ENCODE assay signal across 8 mouse cellular contexts in genomic region chr2:164879568-164880277, GRCm38 (mm10). TPM values are rescaled to one million over a fixed set of nuclear protein-coding genes. Genes with fewer than 3 reads are reported as not detected.
DNase-seq lines count a peak whose midpoint lies in the region; ATAC-seq and TF ChIP-seq lines count a peak whose summit lies in the region.

No protein-coding gene starts in this region.

- DNase-seq in 416B (ENCODE audit: low read depth), result peak; percentile 97
- peak; percentile 98 for DNase-seq in embryonic facial prominence, embryonic 14.5 days (ENCODE audit: low spot score)
- peak; percentile 93 for DNase-seq in heart, adult 8-10 months (ENCODE audit: low spot score)
- peak; percentile 94 for DNase-seq in kidney, adult 8-10 months
- DNase-seq in midbrain, embryonic 14.5 days, result peak; percentile 99
- peak; percentile 94 for DNase-seq in spleen, adult 12 weeks (ENCODE audit: low spot score)

- no peaks in the 10 kb centered on the region for H3K27me3 ChIP-seq in embryonic facial prominence, embryonic 14.5 days (replicated peaks; ENCODE audit: control insufficient read depth, insufficient read depth, low read length)
- no peaks in the 10 kb centered on the region for H3K27me3 ChIP-seq in limb, embryonic 12.5 days
- H3K27me3 ChIP-seq in midbrain, embryonic 14.5 days (ENCODE audit: control insufficient read depth, insufficient read depth, low read length), result no peaks in the 10 kb centered on the region

- peaks cover 25% of the 10 kb centered on the region for H3K36me3 ChIP-seq in embryonic facial prominence, embryonic 14.5 days (ENCODE audit: control insufficient read depth, insufficient read depth, low read length)
- peaks cover 28% of the 10 kb centered on the region for H3K36me3 ChIP-seq in limb, embryonic 12.5 days
- peaks cover 17% of the 10 kb centered on the region for H3K36me3 ChIP-seq in midbrain, embryonic 14.5 days (ENCODE audit: control insufficient read depth, insufficient read depth, low read length)

- H3K9me3 ChIP-seq in embryonic facial prominence, embryonic 14.5 days (ENCODE audit: control insufficient read depth, low read length), result no peaks in the 10 kb centered on the region
- H3K9me3 ChIP-seq in limb, embryonic 12.5 days, result no peaks in the 10 kb centered on the region
- no peaks in the 10 kb centered on the region for H3K9me3 ChIP-seq in midbrain, embryonic 14.5 days (ENCODE audit: control insufficient read depth, low read length)

- ATAC-seq in embryonic facial prominence, embryonic 14.5 days (ENCODE audit: low read depth), result peak; percentile 87
- ATAC-seq in limb, embryonic 12.5 days (ENCODE audit: insufficient number of reproducible peaks, insufficient read depth, low FRiP score, low TSS enrichment, low read depth), result peak; percentile 80
- peak; percentile 88 for ATAC-seq in midbrain, embryonic 14.5 days (ENCODE audit: low FRiP score, low TSS enrichment)

- peak overlapping the region; percentile 100 for H3K27ac ChIP-seq in bone marrow, adult 2 months (ENCODE audit: control insufficient read depth, insufficient read depth, low read depth, low read length, poor library complexity)
- H3K27ac ChIP-seq in embryonic facial prominence, embryonic 14.5 days (replicated peaks; ENCODE audit: low read depth, low read length), result peak overlapping the region; percentile 100
- H3K27ac ChIP-seq in limb, embryonic 12.5 days, result peak overlapping the region; percentile 100
- peak overlapping the region; percentile 100 for H3K27ac ChIP-seq in midbrain, embryonic 14.5 days (replicated peaks; ENCODE audit: low read depth, low read length)

- H3K4me2 ChIP-seq in embryonic facial prominence, embryonic 14.5 days (ENCODE audit: low read depth, low read length), result peak overlapping the region; percentile 94
- H3K4me2 ChIP-seq in limb, embryonic 12.5 days, result peak overlapping the region; percentile 88
- peak overlapping the region; percentile 94 for H3K4me2 ChIP-seq in midbrain, embryonic 14.5 days (ENCODE audit: low read length)

- peaks cover 2% of the 10 kb centered on the region; the same call in 1 of the 2 replicates for H3K4me1 ChIP-seq in bone marrow, adult 2 months (ENCODE audit: control insufficient read depth, insufficient read depth, low read length)
- H3K4me1 ChIP-seq in embryonic facial prominence, embryonic 14.5 days (ENCODE audit: control insufficient read depth, insufficient read depth, low read length), result peaks cover 12% of the 10 kb centered on the region
- H3K4me1 ChIP-seq in limb, embryonic 12.5 days (replicated peaks), result peaks cover 26% of the 10 kb centered on the region
- peaks cover 27% of the 10 kb centered on the region for H3K4me1 ChIP-seq in midbrain, embryonic 14.5 days (ENCODE audit: control insufficient read depth, insufficient read depth, low read length)

- H3K4me3 ChIP-seq in bone marrow, adult 2 months (replicated peaks; ENCODE audit: control insufficient read depth, low read depth, low read length), result peak overlapping the region; percentile 91
- peak overlapping the region; percentile 87 for H3K4me3 ChIP-seq in embryonic facial prominence, embryonic 14.5 days (ENCODE audit: low read depth, low read length)
- peak overlapping the region; percentile 87 for H3K4me3 ChIP-seq in limb, embryonic 12.5 days (replicated peaks)
- H3K4me3 ChIP-seq in midbrain, embryonic 14.5 days (replicated peaks; ENCODE audit: low read depth, low read length), result peak overlapping the region; percentile 96

- TF ChIP-seq CTCF in bone marrow, adult 2 months (IDR thresholded peaks at IDR 0.05; ENCODE audit: control insufficient read depth, insufficient read depth, low read length), result 0 out of 2 replicates have a peak, but pooled peaks have one; percentile 1

- TF ChIP-seq POLR2A in bone marrow, adult 2 months (IDR thresholded peaks at IDR 0.05; ENCODE audit: borderline replicate concordance, control insufficient read depth, low read depth, low read length), result peak; percentile 33; the same call in 1 of the 2 replicates

- under 1% methylated on average over 71 of the region's 72 CpGs for WGBS in bone marrow, adult 2 months
- WGBS in embryonic facial prominence, embryonic 14.5 days, result under 1% methylated on average over 28 of the region's 72 CpGs
- under 1% methylated on average over 70 of the region's 72 CpGs for WGBS in limb, embryonic 12.5 days
- under 1% methylated on average over 67 of the region's 72 CpGs for WGBS in midbrain, embryonic 14.5 days

- peak overlapping the region; percentile 100 for H3K9ac ChIP-seq in embryonic facial prominence, embryonic 14.5 days (ENCODE audit: low read depth, low read length)
- H3K9ac ChIP-seq in limb, embryonic 12.5 days (replicated peaks), result peak overlapping the region; percentile 99
- peak overlapping the region; percentile 100 for H3K9ac ChIP-seq in midbrain, embryonic 14.5 days (replicated peaks; ENCODE audit: low read length)

RNA-seq across cellular contexts. Expression of gene Pcif1, which starts 0.6 kb away (rescaled TPM):
- 24.8 and 31.6 TPM in 2 replicates for polyA plus RNA-seq in bone marrow, adult 2 months (2011; ENCODE audit: insufficient read depth, insufficient read length, low replicate concordance, missing spikeins)
- 56.9 and 62.8 TPM in 2 replicates for polyA plus RNA-seq in embryonic facial prominence, embryonic 14.5 days (2014; fragmentation: Nextera tagmentation; extraction: Ambion mirVana)
- total RNA-seq in heart, adult 8-10 months (2022), result 10 to 100 TPM; 23.3 to 34.7 (median 33.0) TPM
- polyA plus RNA-seq in limb, embryonic 12.5 days (2016; fragmentation: Nextera tagmentation; extraction: Ambion mirVana), result 82.6 and 97.6 TPM in 2 replicates
- polyA plus RNA-seq in midbrain, embryonic 14.5 days (2014; fragmentation: Nextera tagmentation; extraction: Ambion mirVana), result 92.8 and 99.5 TPM in 2 replicates

RNA-seq across cellular contexts. Expression of gene Pltp, which starts 22.2 kb away (rescaled TPM):
- polyA plus RNA-seq in bone marrow, adult 2 months (2011; ENCODE audit: insufficient read depth, insufficient read length, low replicate concordance, missing spikeins), result 2.4 and 6.5 TPM in 2 replicates
- polyA plus RNA-seq in embryonic facial prominence, embryonic 14.5 days (2014; fragmentation: Nextera tagmentation; extraction: Ambion mirVana), result 50.1 and 55.1 TPM in 2 replicates
- total RNA-seq in heart, adult 8-10 months (2022), result 10 to 100 TPM; 32.8 to 40.4 (median 35.7) TPM
- polyA plus RNA-seq in limb, embryonic 12.5 days (2016; fragmentation: Nextera tagmentation; extraction: Ambion mirVana), result 32.6 and 37.0 TPM in 2 replicates
- polyA plus RNA-seq in midbrain, embryonic 14.5 days (2014; fragmentation: Nextera tagmentation; extraction: Ambion mirVana), result 29.8 and 91.1 TPM in 2 replicates

RNA-seq across cellular contexts. Expression of gene Zfp335, which starts 31.8 kb away (rescaled TPM):
- polyA plus RNA-seq in bone marrow, adult 2 months (2011; ENCODE audit: insufficient read depth, insufficient read length, low replicate concordance, missing spikeins), result 17.1 and 35.2 TPM in 2 replicates
- 11.9 and 13.9 TPM in 2 replicates for polyA plus RNA-seq in embryonic facial prominence, embryonic 14.5 days (2014; fragmentation: Nextera tagmentation; extraction: Ambion mirVana)
- 1 to 10 TPM; 7.6 to 8.5 (median 8.2) TPM for total RNA-seq in heart, adult 8-10 months (2022)
- polyA plus RNA-seq in limb, embryonic 12.5 days (2016; fragmentation: Nextera tagmentation; extraction: Ambion mirVana), result 14.4 and 17.4 TPM in 2 replicates
- polyA plus RNA-seq in midbrain, embryonic 14.5 days (2014; fragmentation: Nextera tagmentation; extraction: Ambion mirVana), result 13.9 and 15.5 TPM in 2 replicates

RNA-seq across cellular contexts. Expression of gene Neurl2, which starts 46.5 kb away (rescaled TPM):
- polyA plus RNA-seq in bone marrow, adult 2 months (2011; ENCODE audit: insufficient read depth, insufficient read length, low replicate concordance, missing spikeins), result 0.97 TPM in 1 of 2 replicates, not detected in the other
- 8.3 and 9.1 TPM in 2 replicates for polyA plus RNA-seq in embryonic facial prominence, embryonic 14.5 days (2014; fragmentation: Nextera tagmentation; extraction: Ambion mirVana)
- total RNA-seq in heart, adult 8-10 months (2022), result 10 to 100 TPM; 53.8 to 59.3 (median 58.1) TPM
- polyA plus RNA-seq in limb, embryonic 12.5 days (2016; fragmentation: Nextera tagmentation; extraction: Ambion mirVana), result 6.3 and 6.8 TPM in 2 replicates
- polyA plus RNA-seq in midbrain, embryonic 14.5 days (2014; fragmentation: Nextera tagmentation; extraction: Ambion mirVana), result 5.1 and 6.9 TPM in 2 replicates

RNA-seq across cellular contexts. Expression of gene Ctsa, which starts 47.0 kb away (rescaled TPM):
- 61.0 and 109 TPM in 2 replicates for polyA plus RNA-seq in bone marrow, adult 2 months (2011; ENCODE audit: insufficient read depth, insufficient read length, low replicate concordance, missing spikeins)
- 140 and 154 TPM in 2 replicates for polyA plus RNA-seq in embryonic facial prominence, embryonic 14.5 days (2014; fragmentation: Nextera tagmentation; extraction: Ambion mirVana)
- total RNA-seq in heart, adult 8-10 months (2022), result 100 to 1,000 TPM in 3 of 4 experiments, 10 to 100 TPM in 1; 94.7 to 106 (median 103) TPM
- 103 and 107 TPM in 2 replicates for polyA plus RNA-seq in limb, embryonic 12.5 days (2016; fragmentation: Nextera tagmentation; extraction: Ambion mirVana)
- 77.1 and 88.2 TPM in 2 replicates for polyA plus RNA-seq in midbrain, embryonic 14.5 days (2014; fragmentation: Nextera tagmentation; extraction: Ambion mirVana)

Comparison
In these comparisons a context has a peak if more than half of its experiments do, and no peak if none do; other contexts are left out.
1. Peak in every context shown above with its lines: DNase-seq, ATAC-seq, H3K4me3 ChIP-seq and H3K27ac ChIP-seq.